Mouse (Mus musculus): ENCODE results near the gene Cfap126.
"Not testable (repeated sequence)": the region's sequence is repeated elsewhere in the genome, so short reads cannot be mapped to it uniquely, and the experiment has no call there.

The Cfap126 gene

GRCm38 (mm10) chr1:171130971-171131370 lies 17.3 kb downstream of the Cfap126 start:
- no peak for DNase-seq

- no peak for DNase-seq
Observed at GRCm38 (mm10) chr1:171135600-171135999, 21.9 kb downstream of the Cfap126 start.

- not testable (repeated sequence) for DNase-seq
Observed at GRCm38 (mm10) chr1:171137486-171138155, 23.9 kb downstream of the Cfap126 start.

- peak; percentile 32 for DNase-seq
Observed at GRCm38 (mm10) chr1:171142981-171143380, 29.3 kb downstream of the Cfap126 start.

- peak; percentile 95 for DNase-seq
Observed at GRCm38 (mm10) chr1:171149974-171150760, 36.4 kb downstream of the Cfap126 start, which contains the start of the genes Sdhc and Mpz. Sdhc (minus strand) TSS chr1:171150603. Mpz (plus strand) TSS chr1:171150711.

- DNase-seq: peak; percentile 63
Observed at GRCm38 (mm10) chr1:171150838-171151391, 37.2 kb downstream of the Cfap126 start.

GRCm38 (mm10) chr1:171151966-171152365 lies 38.2 kb downstream of the Cfap126 start:
- peak; percentile 26 for DNase-seq

GRCm38 (mm10) chr1:171156644-171157043 lies 42.9 kb downstream of the Cfap126 start:
- DNase-seq: no peak

- DNase-seq: no peak
Observed at GRCm38 (mm10) chr1:171157965-171158364, 44.2 kb downstream of the Cfap126 start.

- DNase-seq: no peak
Observed at GRCm38 (mm10) chr1:171159485-171159975, 45.8 kb downstream of the Cfap126 start.

GRCm38 (mm10) chr1:171162526-171162925 lies 48.8 kb downstream of the Cfap126 start:
- DNase-seq: no peak

GRCm38 (mm10) chr1:171164258-171164657 lies 50.5 kb downstream of the Cfap126 start:
- no peak for DNase-seq

GRCm38 (mm10) chr1:171165629-171166345 lies 52.1 kb downstream of the Cfap126 start:
- no peak for DNase-seq

- no peak for DNase-seq
Observed at GRCm38 (mm10) chr1:171168906-171169305, 55.2 kb downstream of the Cfap126 start.

GRCm38 (mm10) chr1:171169913-171170312 lies 56.2 kb downstream of the Cfap126 start:
- DNase-seq: no peak

- no peak for DNase-seq
Observed at GRCm38 (mm10) chr1:171171138-171171537, 57.4 kb downstream of the Cfap126 start.

GRCm38 (mm10) chr1:171172779-171173178 lies 59.1 kb downstream of the Cfap126 start:
- no peak for DNase-seq
